Mouse (Mus musculus): ENCODE data around the gene Fbn1. TPM values are rescaled to one million over a fixed set of nuclear protein-coding genes. Genes with fewer than 3 reads are reported as not detected.

Gene Fbn1
- polyA plus RNA-seq, 1 experiment from 2014 or later: 17.2 TPM

DNA sequence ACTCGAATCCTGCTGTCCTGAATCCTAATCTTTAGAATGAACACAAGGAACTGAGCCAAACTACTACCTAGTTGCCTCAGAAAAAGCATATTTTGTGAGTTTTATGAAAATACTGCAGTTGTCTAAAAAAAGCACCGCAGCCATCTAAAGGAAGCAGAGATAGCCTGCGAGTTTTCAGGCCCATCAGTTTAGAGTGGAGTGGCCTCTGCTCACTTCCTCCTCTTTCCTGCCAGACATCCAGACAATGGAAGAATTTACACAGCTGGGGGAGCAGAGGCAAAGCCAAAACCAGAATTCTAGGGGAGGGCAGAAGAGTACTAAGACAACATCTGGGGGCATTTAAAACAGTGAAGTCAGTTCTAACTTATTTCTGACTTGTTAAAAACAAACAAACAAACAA is 96.0 kb downstream of the Fbn1 start:
- Histone ChIP-seq H3K27me3 (ENCODE audit: control insufficient read depth, insufficient read depth, low read length) (no peaks in the 10 kb centered on the region), H3K9me3 (ENCODE audit: control insufficient read depth, low read length) (no peaks in the 10 kb centered on the region), H3K4me1 (replicated peaks; ENCODE audit: control insufficient read depth, insufficient read depth) (no peaks in the 10 kb centered on the region), H3K9ac (ENCODE audit: low read length) (no peak overlapping the region), H3K27ac (replicated peaks) (no peak overlapping the region), H3K36me3 (ENCODE audit: control insufficient read depth, insufficient read depth, low read length) (no peaks in the 10 kb centered on the region), H3K4me2 (replicated peaks; ENCODE audit: low read depth) (no peak overlapping the region), H3K4me3 (ENCODE audit: low read depth, low read length) (no peak overlapping the region)
- TF ChIP-seq CTCF (IDR thresholded peaks at IDR 0.05; ENCODE audit: low read depth) (no peak), EP300 (optimal IDR thresholded peaks at IDR 0.05) (no peak)
- WGBS: 56% methylated on average over 3 of the region's 3 CpGs
- DNase-seq (ENCODE audit: low spot score): no peak
- no peak for ATAC-seq (ENCODE audit: low FRiP score, low TSS enrichment)

DNA sequence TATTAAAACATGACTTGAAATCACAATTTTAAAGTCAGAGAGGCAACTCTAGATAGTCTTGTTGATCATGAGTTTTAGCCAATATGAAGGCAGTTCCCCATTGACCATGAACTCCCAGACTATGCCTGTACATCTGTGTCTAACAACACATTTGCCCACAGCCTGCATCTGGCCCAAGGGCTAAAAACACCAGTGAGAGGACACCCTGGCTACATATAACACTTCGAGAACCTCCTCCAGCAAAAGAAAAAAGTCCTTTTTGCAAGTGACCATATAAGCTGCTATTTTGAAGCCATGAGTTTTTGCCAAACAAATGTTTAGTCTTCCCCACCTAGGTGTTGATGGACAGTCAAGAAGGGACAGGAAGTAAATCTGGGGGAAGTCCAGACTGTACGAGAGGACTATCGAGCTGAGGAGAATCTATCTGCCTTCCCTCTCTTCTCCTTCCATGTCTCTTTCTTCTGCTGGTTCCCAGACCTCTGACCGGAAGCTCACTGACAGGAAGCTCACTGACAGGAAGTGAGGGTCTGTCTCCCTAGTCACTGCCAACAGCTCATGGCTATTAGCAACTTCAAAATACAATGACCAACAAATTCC is 103.2 kb downstream of the Fbn1 start:
- no peak for TF ChIP-seq EP300 (optimal IDR thresholded peaks at IDR 0.05)
- no peak for TF ChIP-seq CTCF (IDR thresholded peaks at IDR 0.05; ENCODE audit: low read depth)
- H3K27ac ChIP-seq (replicated peaks): no peak overlapping the region
- 81% methylated on average over 4 of the region's 4 CpGs for WGBS
- H3K4me3 ChIP-seq (ENCODE audit: low read depth, low read length): no peak overlapping the region
- no peaks in the 10 kb centered on the region for H3K9me3 ChIP-seq (ENCODE audit: control insufficient read depth, low read length)
- H3K4me1 ChIP-seq (replicated peaks; ENCODE audit: control insufficient read depth, insufficient read depth): no peaks in the 10 kb centered on the region
- ATAC-seq (ENCODE audit: low FRiP score, low TSS enrichment): no peak
- H3K9ac ChIP-seq (ENCODE audit: low read length): no peak overlapping the region
- H3K36me3 ChIP-seq (ENCODE audit: control insufficient read depth, insufficient read depth, low read length): no peaks in the 10 kb centered on the region
- DNase-seq (ENCODE audit: low spot score): no peak
- no peaks in the 10 kb centered on the region for H3K27me3 ChIP-seq (ENCODE audit: control insufficient read depth, insufficient read depth, low read length)
- no peak overlapping the region for H3K4me2 ChIP-seq (replicated peaks; ENCODE audit: low read depth)

DNA sequence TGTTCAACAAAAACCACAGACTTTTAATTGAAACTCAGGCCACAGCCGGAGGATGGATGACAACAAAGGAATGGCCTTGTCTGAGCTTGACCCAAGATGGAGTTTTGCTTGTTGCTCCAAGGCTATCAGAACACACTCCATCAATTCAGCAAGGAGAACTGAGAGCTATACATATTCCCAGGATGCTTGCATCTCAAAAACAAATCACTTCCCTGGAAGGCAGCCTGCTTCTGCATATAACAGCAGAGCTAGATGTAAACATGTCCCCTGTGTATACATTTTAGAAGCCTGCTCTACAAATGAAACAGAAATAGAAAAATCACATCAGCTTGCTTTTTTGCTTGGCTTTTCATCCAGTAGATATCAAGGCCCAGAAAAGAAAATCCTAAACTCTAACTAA is 105.5 kb downstream of the Fbn1 start:
- no peak overlapping the region for H3K4me3 ChIP-seq (ENCODE audit: low read depth, low read length)
- WGBS: 64% methylated on average over 1 of the region's 1 CpGs
- H3K4me1 ChIP-seq (replicated peaks; ENCODE audit: control insufficient read depth, insufficient read depth): no peaks in the 10 kb centered on the region
- H3K27ac ChIP-seq (replicated peaks): no peak overlapping the region
- H3K36me3 ChIP-seq (ENCODE audit: control insufficient read depth, insufficient read depth, low read length): no peaks in the 10 kb centered on the region
- H3K9ac ChIP-seq (ENCODE audit: low read length): no peak overlapping the region
- no peak for ATAC-seq (ENCODE audit: low FRiP score, low TSS enrichment)
- no peak overlapping the region for H3K4me2 ChIP-seq (replicated peaks; ENCODE audit: low read depth)
- DNase-seq (ENCODE audit: low spot score): no peak
- H3K9me3 ChIP-seq (ENCODE audit: control insufficient read depth, low read length): no peaks in the 10 kb centered on the region
- TF ChIP-seq CTCF (IDR thresholded peaks at IDR 0.05; ENCODE audit: low read depth) (no peak), EP300 (optimal IDR thresholded peaks at IDR 0.05) (no peak)
- no peaks in the 10 kb centered on the region for H3K27me3 ChIP-seq (ENCODE audit: control insufficient read depth, insufficient read depth, low read length)

DNA sequence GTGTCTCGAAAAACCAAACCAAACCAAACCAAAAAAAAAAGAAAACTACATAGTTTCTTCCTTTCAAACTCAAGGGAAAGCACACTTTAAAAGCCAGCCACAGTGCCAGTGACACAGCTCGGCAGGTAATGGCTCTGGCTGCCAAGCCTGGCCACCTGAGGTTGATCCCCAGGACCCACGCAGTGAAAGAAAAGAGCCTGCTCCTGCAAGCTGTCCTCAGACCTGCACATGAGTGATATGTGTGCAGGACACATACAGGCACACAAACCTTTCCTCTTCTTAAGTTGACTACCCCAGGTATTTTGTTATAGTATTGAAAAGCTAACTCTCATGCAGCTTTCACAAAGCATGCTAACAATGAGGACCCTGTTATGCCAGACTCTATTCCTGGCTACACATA is 107.7 kb downstream of the Fbn1 start:
- Histone ChIP-seq H3K27ac (replicated peaks) (no peak overlapping the region), H3K9ac (ENCODE audit: low read length) (no peak overlapping the region)
- no peak for ATAC-seq (ENCODE audit: low FRiP score, low TSS enrichment)

DNA sequence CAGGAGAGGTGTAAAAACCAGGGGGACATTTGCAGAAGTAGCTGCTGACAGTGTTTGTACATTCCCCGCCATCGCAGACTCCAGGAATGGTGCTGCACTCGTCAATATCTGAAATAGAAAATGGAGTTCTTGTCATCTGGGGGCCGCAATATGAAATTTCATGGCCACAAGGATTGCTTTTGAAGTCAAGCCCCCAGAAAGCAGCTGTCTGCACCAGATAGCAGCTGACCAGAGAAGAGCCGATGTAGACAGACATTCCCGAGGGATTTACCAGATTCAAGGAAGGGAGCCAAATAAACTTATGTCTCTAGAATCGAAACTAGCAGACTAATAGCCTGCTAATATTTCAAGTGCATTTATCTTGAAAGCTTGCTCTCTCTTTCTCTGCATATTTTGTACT is 110.0 kb downstream of the Fbn1 start:
- no peak for DNase-seq (ENCODE audit: low spot score)
- no peaks in the 10 kb centered on the region for H3K9me3 ChIP-seq (ENCODE audit: control insufficient read depth, low read length)
- H3K27me3 ChIP-seq (ENCODE audit: control insufficient read depth, insufficient read depth, low read length): no peaks in the 10 kb centered on the region
- H3K4me3 ChIP-seq (ENCODE audit: low read depth, low read length): no peak overlapping the region
- no peak overlapping the region for H3K4me2 ChIP-seq (replicated peaks; ENCODE audit: low read depth)
- H3K4me1 ChIP-seq (replicated peaks; ENCODE audit: control insufficient read depth, insufficient read depth): no peaks in the 10 kb centered on the region
- ATAC-seq (ENCODE audit: low FRiP score, low TSS enrichment): no peak
- WGBS: 62% methylated on average over 7 of the region's 7 CpGs
- TF ChIP-seq CTCF (IDR thresholded peaks at IDR 0.05; ENCODE audit: low read depth) (no peak), EP300 (optimal IDR thresholded peaks at IDR 0.05) (no peak)
- no peak overlapping the region for H3K9ac ChIP-seq (ENCODE audit: low read length)
- H3K27ac ChIP-seq (replicated peaks): no peak overlapping the region
- no peaks in the 10 kb centered on the region for H3K36me3 ChIP-seq (ENCODE audit: control insufficient read depth, insufficient read depth, low read length)

More for the DNA sequence above, 107.7 kb downstream of the Fbn1 start:
- Histone ChIP-seq H3K36me3 (ENCODE audit: control insufficient read depth, insufficient read depth, low read length) (no peaks in the 10 kb centered on the region), H3K9me3 (ENCODE audit: control insufficient read depth, low read length) (no peaks in the 10 kb centered on the region), H3K27me3 (ENCODE audit: control insufficient read depth, insufficient read depth, low read length) (no peaks in the 10 kb centered on the region), H3K4me2 (replicated peaks; ENCODE audit: low read depth) (no peak overlapping the region), H3K4me1 (replicated peaks; ENCODE audit: control insufficient read depth, insufficient read depth) (no peaks in the 10 kb centered on the region), H3K4me3 (ENCODE audit: low read depth, low read length) (no peak overlapping the region)
- DNase-seq (ENCODE audit: low spot score): no peak
- TF ChIP-seq CTCF (IDR thresholded peaks at IDR 0.05; ENCODE audit: low read depth): no peak
- TF ChIP-seq EP300 (optimal IDR thresholded peaks at IDR 0.05): no peak
- WGBS: 98% methylated on average over 3 of the region's 3 CpGs

DNA sequence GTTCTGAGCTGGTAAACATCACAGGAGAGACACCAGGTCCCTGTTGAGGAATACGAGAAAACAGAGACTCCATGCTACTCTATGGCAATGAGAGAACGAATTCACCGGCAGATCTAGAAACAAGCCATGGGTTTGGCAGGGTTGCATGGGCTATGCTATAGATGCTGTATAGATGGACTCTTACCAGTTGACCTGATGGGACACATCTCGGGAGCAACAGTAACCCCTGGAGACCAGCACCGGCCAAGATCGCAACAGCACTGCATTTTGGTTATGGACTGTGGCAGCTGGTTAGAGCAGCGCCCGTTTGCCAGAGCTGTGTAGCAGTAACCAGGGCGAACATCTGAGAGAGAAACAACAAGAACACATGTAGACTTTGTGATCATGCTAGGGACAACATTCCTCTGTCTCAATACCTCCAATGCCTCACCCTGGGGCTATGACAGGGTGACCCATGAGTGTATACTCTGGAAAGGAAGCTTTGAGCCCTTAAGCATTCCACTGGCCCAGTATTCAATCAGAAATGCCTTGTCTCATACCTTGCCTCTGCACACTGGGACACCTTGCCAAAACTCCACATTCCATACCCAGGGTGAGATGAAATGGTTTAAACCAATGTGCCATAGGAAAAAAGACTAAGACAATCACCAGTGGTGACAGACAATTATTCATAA is 113.2 kb downstream of the Fbn1 start:
- Histone ChIP-seq H3K9me3 (ENCODE audit: control insufficient read depth, low read length) (no peaks in the 10 kb centered on the region), H3K9ac (ENCODE audit: low read length) (no peak overlapping the region), H3K4me3 (ENCODE audit: low read depth, low read length) (no peak overlapping the region), H3K4me1 (replicated peaks; ENCODE audit: control insufficient read depth, insufficient read depth) (no peaks in the 10 kb centered on the region), H3K4me2 (replicated peaks; ENCODE audit: low read depth) (no peak overlapping the region), H3K36me3 (ENCODE audit: control insufficient read depth, insufficient read depth, low read length) (no peaks in the 10 kb centered on the region), H3K27me3 (ENCODE audit: control insufficient read depth, insufficient read depth, low read length) (no peaks in the 10 kb centered on the region), H3K27ac (replicated peaks) (no peak overlapping the region)
- TF ChIP-seq EP300 (optimal IDR thresholded peaks at IDR 0.05) (no peak), CTCF (IDR thresholded peaks at IDR 0.05; ENCODE audit: low read depth) (no peak)
- ATAC-seq (ENCODE audit: low FRiP score, low TSS enrichment) (no peak), DNase-seq (ENCODE audit: low spot score) (no peak)
- 92% methylated on average over 9 of the region's 9 CpGs for WGBS

All from stomach, postnatal 0 days (tissue).